Mouse (Mus musculus): ENCODE data around the gene Fosl2. TPM values are rescaled to one million over a fixed set of nuclear protein-coding genes. Genes with fewer than 3 reads are reported as not detected.

Fosl2 gene
- polyA plus RNA-seq, 1 experiment from 2014 or later, result 0.55 TPM

GRCm38 (mm10) chr5:32104119-32104990, 31.2 kb upstream of the Fosl2 start:
- Histone ChIP-seq H3K4me2 (ENCODE audit: low read length) (no peak overlapping the region), H3K36me3 (ENCODE audit: control insufficient read depth, insufficient read depth, low read length) (no peaks in the 10 kb centered on the region), H3K4me1 (ENCODE audit: control insufficient read depth, insufficient read depth, low read length) (no peaks in the 10 kb centered on the region), H3K27me3 (ENCODE audit: control insufficient read depth, insufficient read depth, low read depth, low read length) (no peaks in the 10 kb centered on the region), H3K4me3 (ENCODE audit: low read depth, low read length) (no peak overlapping the region), H3K27ac (ENCODE audit: low read length) (no peak overlapping the region), H3K9me3 (replicated peaks; ENCODE audit: control insufficient read depth, low read length, poor library complexity, severe bottlenecking) (no peaks in the 10 kb centered on the region), H3K9ac (ENCODE audit: low read depth, low read length) (no peak overlapping the region)
- no peak for ATAC-seq
- 88% methylated on average over 12 of the region's 12 CpGs for WGBS

GRCm38 (mm10) chr5:32106473-32107140, 29.0 kb upstream of the Fosl2 start:
- no peak overlapping the region for H3K27ac ChIP-seq (ENCODE audit: low read length)
- no peak overlapping the region for H3K9ac ChIP-seq (ENCODE audit: low read depth, low read length)
- no peaks in the 10 kb centered on the region for H3K9me3 ChIP-seq (replicated peaks; ENCODE audit: control insufficient read depth, low read length, poor library complexity, severe bottlenecking)
- no peaks in the 10 kb centered on the region for H3K27me3 ChIP-seq (ENCODE audit: control insufficient read depth, insufficient read depth, low read depth, low read length)
- no peak overlapping the region for H3K4me2 ChIP-seq (ENCODE audit: low read length)
- WGBS, result 85% methylated on average over 5 of the region's 5 CpGs
- no peak for ATAC-seq
- no peaks in the 10 kb centered on the region for H3K4me1 ChIP-seq (ENCODE audit: control insufficient read depth, insufficient read depth, low read length)
- H3K4me3 ChIP-seq (ENCODE audit: low read depth, low read length), result no peak overlapping the region
- no peaks in the 10 kb centered on the region for H3K36me3 ChIP-seq (ENCODE audit: control insufficient read depth, insufficient read depth, low read length)

GRCm38 (mm10) chr5:32110651-32111050, 24.9 kb upstream of the Fosl2 start:
- no peak for ATAC-seq

GRCm38 (mm10) chr5:32112206-32112916, 23.2 kb upstream of the Fosl2 start:
- ATAC-seq, result no peak
- WGBS, result 80% methylated on average over 7 of the region's 7 CpGs
- no peaks in the 10 kb centered on the region for H3K4me1 ChIP-seq (ENCODE audit: control insufficient read depth, insufficient read depth, low read length)

More at GRCm38 (mm10) chr5:32110651-32111050, 24.9 kb upstream of the Fosl2 start:
- H3K27me3 ChIP-seq (ENCODE audit: control insufficient read depth, insufficient read depth, low read depth, low read length), result no peaks in the 10 kb centered on the region
- no peak overlapping the region for H3K9ac ChIP-seq (ENCODE audit: low read depth, low read length)
- no peaks in the 10 kb centered on the region for H3K9me3 ChIP-seq (replicated peaks; ENCODE audit: control insufficient read depth, low read length, poor library complexity, severe bottlenecking)
- no peak overlapping the region for H3K27ac ChIP-seq (ENCODE audit: low read length)
- H3K4me1 ChIP-seq (ENCODE audit: control insufficient read depth, insufficient read depth, low read length), result no peaks in the 10 kb centered on the region
- no peaks in the 10 kb centered on the region for H3K36me3 ChIP-seq (ENCODE audit: control insufficient read depth, insufficient read depth, low read length)
- H3K4me2 ChIP-seq (ENCODE audit: low read length), result no peak overlapping the region
- 89% methylated on average over 4 of the region's 4 CpGs for WGBS
- no peak overlapping the region for H3K4me3 ChIP-seq (ENCODE audit: low read depth, low read length)

GRCm38 (mm10) chr5:32120901-32121376, 14.7 kb upstream of the Fosl2 start:
- no peaks in the 10 kb centered on the region for H3K27me3 ChIP-seq (ENCODE audit: control insufficient read depth, insufficient read depth, low read depth, low read length)
- no peaks in the 10 kb centered on the region for H3K36me3 ChIP-seq (ENCODE audit: control insufficient read depth, insufficient read depth, low read length)
- no peak for ATAC-seq
- H3K9ac ChIP-seq (ENCODE audit: low read depth, low read length), result no peak overlapping the region
- no peaks in the 10 kb centered on the region for H3K9me3 ChIP-seq (replicated peaks; ENCODE audit: control insufficient read depth, low read length, poor library complexity, severe bottlenecking)
- no peak overlapping the region for H3K4me3 ChIP-seq (ENCODE audit: low read depth, low read length)
- no peak overlapping the region for H3K27ac ChIP-seq (ENCODE audit: low read length)
- 45% methylated on average over 11 of the region's 11 CpGs for WGBS
- no peaks in the 10 kb centered on the region for H3K4me1 ChIP-seq (ENCODE audit: control insufficient read depth, insufficient read depth, low read length)
- H3K4me2 ChIP-seq (ENCODE audit: low read length), result no peak overlapping the region

More at GRCm38 (mm10) chr5:32112206-32112916, 23.2 kb upstream of the Fosl2 start:
- Histone ChIP-seq H3K9ac (ENCODE audit: low read depth, low read length) (no peak overlapping the region), H3K4me2 (ENCODE audit: low read length) (no peak overlapping the region), H3K27ac (ENCODE audit: low read length) (no peak overlapping the region), H3K27me3 (ENCODE audit: control insufficient read depth, insufficient read depth, low read depth, low read length) (no peaks in the 10 kb centered on the region), H3K9me3 (replicated peaks; ENCODE audit: control insufficient read depth, low read length, poor library complexity, severe bottlenecking) (no peaks in the 10 kb centered on the region), H3K4me3 (ENCODE audit: low read depth, low read length) (no peak overlapping the region), H3K36me3 (ENCODE audit: control insufficient read depth, insufficient read depth, low read length) (no peaks in the 10 kb centered on the region)

GRCm38 (mm10) chr5:32121936-32122335, 13.7 kb upstream of the Fosl2 start:
- no peaks in the 10 kb centered on the region for H3K27me3 ChIP-seq (ENCODE audit: control insufficient read depth, insufficient read depth, low read depth, low read length)
- H3K27ac ChIP-seq (ENCODE audit: low read length), result no peak overlapping the region
- WGBS, result 89% methylated on average over 6 of the region's 6 CpGs
- no peaks in the 10 kb centered on the region for H3K36me3 ChIP-seq (ENCODE audit: control insufficient read depth, insufficient read depth, low read length)
- no peak overlapping the region for H3K4me2 ChIP-seq (ENCODE audit: low read length)
- no peak overlapping the region for H3K9ac ChIP-seq (ENCODE audit: low read depth, low read length)
- H3K4me3 ChIP-seq (ENCODE audit: low read depth, low read length), result no peak overlapping the region
- no peaks in the 10 kb centered on the region for H3K4me1 ChIP-seq (ENCODE audit: control insufficient read depth, insufficient read depth, low read length)
- no peaks in the 10 kb centered on the region for H3K9me3 ChIP-seq (replicated peaks; ENCODE audit: control insufficient read depth, low read length, poor library complexity, severe bottlenecking)
- no peak for ATAC-seq

GRCm38 (mm10) chr5:32122363-32122762, 13.2 kb upstream of the Fosl2 start:
- no peaks in the 10 kb centered on the region for H3K9me3 ChIP-seq (replicated peaks; ENCODE audit: control insufficient read depth, low read length, poor library complexity, severe bottlenecking)

GRCm38 (mm10) chr5:32124957-32125356, 10.6 kb upstream of the Fosl2 start:
- Histone ChIP-seq H3K9me3 (replicated peaks; ENCODE audit: control insufficient read depth, low read length, poor library complexity, severe bottlenecking) (no peaks in the 10 kb centered on the region), H3K27me3 (ENCODE audit: control insufficient read depth, insufficient read depth, low read depth, low read length) (peaks cover 4% of the 10 kb centered on the region), H3K9ac (ENCODE audit: low read depth, low read length) (no peak overlapping the region), H3K36me3 (ENCODE audit: control insufficient read depth, insufficient read depth, low read length) (no peaks in the 10 kb centered on the region), H3K4me2 (ENCODE audit: low read length) (no peak overlapping the region), H3K4me1 (ENCODE audit: control insufficient read depth, insufficient read depth, low read length) (no peaks in the 10 kb centered on the region), H3K4me3 (ENCODE audit: low read depth, low read length) (no peak overlapping the region), H3K27ac (ENCODE audit: low read length) (no peak overlapping the region)
- no peak for ATAC-seq
- WGBS, result 87% methylated on average over 6 of the region's 6 CpGs

More at GRCm38 (mm10) chr5:32122363-32122762, 13.2 kb upstream of the Fosl2 start:
- no peak for ATAC-seq
- Histone ChIP-seq H3K36me3 (ENCODE audit: control insufficient read depth, insufficient read depth, low read length) (no peaks in the 10 kb centered on the region), H3K4me1 (ENCODE audit: control insufficient read depth, insufficient read depth, low read length) (no peaks in the 10 kb centered on the region), H3K27ac (ENCODE audit: low read length) (no peak overlapping the region), H3K27me3 (ENCODE audit: control insufficient read depth, insufficient read depth, low read depth, low read length) (no peaks in the 10 kb centered on the region), H3K4me3 (ENCODE audit: low read depth, low read length) (no peak overlapping the region), H3K9ac (ENCODE audit: low read depth, low read length) (no peak overlapping the region), H3K4me2 (ENCODE audit: low read length) (no peak overlapping the region)
- 86% methylated on average over 5 of the region's 5 CpGs for WGBS

Data from midbrain, embryonic 16.5 days (tissue).